Comparison of ENCODE assay signal across 19 mouse cellular contexts in genomic region chr6:53963906-53964496, GRCm38 (mm10). TPM values are rescaled to one million over a fixed set of nuclear protein-coding genes. Genes with fewer than 3 reads are reported as not detected.
A peak's percentile ranks its signal among the peaks of the same experiment; 100 is the strongest.
DNase-seq lines count a peak whose midpoint lies in the region; ATAC-seq lines count a peak whose summit lies in the region.
"Had no signal": no experiment of that assay in that cellular context is flagged by ENCODE, and none has a peak within 500 bp of the region (broad histone marks: within the 10 kb centered on the region; RNA-seq: fewer than 3 reads in every experiment).

No protein-coding gene starts in this region.

- H3K27me3 ChIP-seq in forebrain, embryonic 10.5 days (ENCODE audit: poor library complexity, severe bottlenecking) = no peaks in the 10 kb centered on the region; the same call in 1 of the 2 replicates
- no peaks in the 10 kb centered on the region for H3K27me3 ChIP-seq in forebrain, embryonic 15.5 days
- H3K27me3 ChIP-seq in neural tube, embryonic 11.5 days (ENCODE audit: control insufficient read depth, insufficient read depth, low read length) = no peaks in the 10 kb centered on the region
- H3K27me3 ChIP-seq in neural tube, embryonic 15.5 days (replicated peaks) = 0 out of 2 replicates have a peak, but pooled peaks cover 3% of the 10 kb centered on the region
- H3K27me3 ChIP-seq: intestine, embryonic 15.5 days; midbrain, embryonic 15.5 days; stomach, embryonic 15.5 days had no signal

- no peak overlapping the region for H3K9ac ChIP-seq in forebrain, embryonic 15.5 days (replicated peaks)
- H3K9ac ChIP-seq in neural tube, embryonic 11.5 days (ENCODE audit: low read length) = no peak overlapping the region
- H3K9ac ChIP-seq in neural tube, embryonic 15.5 days (replicated peaks) = no peak overlapping the region
- H3K9ac ChIP-seq: intestine, embryonic 15.5 days; lung, embryonic 14.5 days; midbrain, embryonic 15.5 days; stomach, embryonic 15.5 days had no signal

- no peak for DNase-seq in forebrain, embryonic 10.5 days (ENCODE audit: extremely low spot score, low spot score)
- no peak for DNase-seq in neural tube, embryonic 11.5 days (ENCODE audit: low spot score)
- DNase-seq in kidney, postnatal 25 days = peak; percentile 53 to 72
- DNase-seq in frontal cortex, postnatal 25 days (ENCODE audit: low spot score in 2 of 2) = no peak
- no peak for DNase-seq in right cerebral cortex, postnatal 25 days
- no peak for DNase-seq in lung, postnatal 36 days
- DNase-seq: cerebellum, adult 18-20 months; gastrocnemius, postnatal 36 days; lung, embryonic 14.5 days; thymus, postnatal 14 days had no signal

- H3K4me1 ChIP-seq in forebrain, embryonic 10.5 days = peaks cover 40% of the 10 kb centered on the region
- H3K4me1 ChIP-seq in forebrain, embryonic 15.5 days = peaks cover 11% of the 10 kb centered on the region
- H3K4me1 ChIP-seq in neural tube, embryonic 11.5 days (ENCODE audit: control insufficient read depth, insufficient read depth, low read length) = peaks cover 12% of the 10 kb centered on the region
- 0 out of 2 replicates have a peak, but pooled peaks cover 11% of the 10 kb centered on the region for H3K4me1 ChIP-seq in neural tube, embryonic 15.5 days

- no peak overlapping the region for H3K4me3 ChIP-seq in forebrain, embryonic 10.5 days
- no peak overlapping the region for H3K4me3 ChIP-seq in forebrain, embryonic 15.5 days
- no peak overlapping the region for H3K4me3 ChIP-seq in neural tube, embryonic 11.5 days (ENCODE audit: low read depth, low read length)
- H3K4me3 ChIP-seq in neural tube, embryonic 15.5 days (replicated peaks) = no peak overlapping the region
- H3K4me3 ChIP-seq: erythroblast, embryonic 14.5 days; intestine, embryonic 15.5 days; midbrain, embryonic 15.5 days; stomach, embryonic 15.5 days had no signal

- 0 out of 2 replicates have a peak overlapping the region, but pooled peaks have one; percentile 22 for H3K27ac ChIP-seq in forebrain, embryonic 10.5 days
- no peak overlapping the region for H3K27ac ChIP-seq in forebrain, embryonic 15.5 days (replicated peaks)
- H3K27ac ChIP-seq in neural tube, embryonic 11.5 days (ENCODE audit: low read depth, low read length) = peak overlapping the region; percentile 1; the same call in 1 of the 2 replicates
- no peak overlapping the region for H3K27ac ChIP-seq in neural tube, embryonic 15.5 days (replicated peaks)
- H3K27ac ChIP-seq: intestine, embryonic 15.5 days; midbrain, embryonic 15.5 days; stomach, embryonic 15.5 days had no signal

- H3K9me3 ChIP-seq in forebrain, embryonic 10.5 days = no peaks in the 10 kb centered on the region
- H3K9me3 ChIP-seq in forebrain, embryonic 15.5 days = no peaks in the 10 kb centered on the region
- H3K9me3 ChIP-seq in neural tube, embryonic 11.5 days (ENCODE audit: control insufficient read depth, low read length) = no peaks in the 10 kb centered on the region
- H3K9me3 ChIP-seq in neural tube, embryonic 15.5 days (replicated peaks) = no peaks in the 10 kb centered on the region
- H3K9me3 ChIP-seq: intestine, embryonic 15.5 days; midbrain, embryonic 15.5 days; stomach, embryonic 15.5 days had no signal

- WGBS in forebrain, embryonic 10.5 days = 82% methylated on average over 5 of the region's 5 CpGs
- 79% methylated on average over 5 of the region's 5 CpGs for WGBS in forebrain, embryonic 15.5 days
- WGBS in neural tube, embryonic 11.5 days = 70% methylated on average over 5 of the region's 5 CpGs
- 73% methylated on average over 5 of the region's 5 CpGs for WGBS in neural tube, embryonic 15.5 days

- no peak overlapping the region for H3K4me2 ChIP-seq in forebrain, embryonic 15.5 days (replicated peaks)
- no peak overlapping the region for H3K4me2 ChIP-seq in neural tube, embryonic 11.5 days (ENCODE audit: low read depth)
- H3K4me2 ChIP-seq in neural tube, embryonic 15.5 days = no peak overlapping the region
- H3K4me2 ChIP-seq: intestine, embryonic 15.5 days; lung, embryonic 14.5 days; midbrain, embryonic 15.5 days; stomach, embryonic 15.5 days had no signal

- no peak for ATAC-seq in forebrain, embryonic 15.5 days (replicated peaks)
- no peak for ATAC-seq in neural tube, embryonic 11.5 days (ENCODE audit: insufficient read depth, low FRiP score, low TSS enrichment)
- no peak for ATAC-seq in neural tube, embryonic 15.5 days (ENCODE audit: low FRiP score)
- ATAC-seq: intestine, embryonic 15.5 days; midbrain, embryonic 15.5 days had no signal

- no peaks in the 10 kb centered on the region for H3K36me3 ChIP-seq in forebrain, embryonic 10.5 days (replicated peaks)
- no peaks in the 10 kb centered on the region for H3K36me3 ChIP-seq in forebrain, embryonic 15.5 days
- H3K36me3 ChIP-seq in neural tube, embryonic 11.5 days (ENCODE audit: control insufficient read depth, insufficient read depth, low read length) = no peaks in the 10 kb centered on the region
- no peaks in the 10 kb centered on the region for H3K36me3 ChIP-seq in neural tube, embryonic 15.5 days
- H3K36me3 ChIP-seq: intestine, embryonic 15.5 days; midbrain, embryonic 15.5 days; stomach, embryonic 15.5 days had no signal

RNA-seq across cellular contexts. Expression of gene Cpvl, which starts 14.5 kb away (rescaled TPM):
- not detected in 2 replicates for polyA plus RNA-seq in forebrain, embryonic 10.5 days (2016; fragmentation: Nextera tagmentation; extraction: Ambion mirVana)
- not detected in 2 replicates for polyA plus RNA-seq in forebrain, embryonic 15.5 days (2015; fragmentation: Nextera tagmentation; extraction: Ambion mirVana)
- not detected in 2 replicates for polyA plus RNA-seq in neural tube, embryonic 11.5 days (2014; fragmentation: Nextera tagmentation; extraction: Ambion mirVana)
- 0.10 TPM in 1 of 2 replicates, not detected in the other for polyA plus RNA-seq in neural tube, embryonic 15.5 days (2015; fragmentation: Nextera tagmentation; extraction: Ambion mirVana)
- polyA plus RNA-seq: brain, embryonic 14.5 days; erythroblast, embryonic 14.5 days; heart, embryonic 14.5 days; liver, adult 2 months; midbrain, embryonic 15.5 days had no signal

Comparison
In these comparisons a context has a peak if more than half of its experiments do, and no peak if none do; other contexts are left out.
1. H3K27ac ChIP-seq: peak in forebrain, embryonic 10.5 days (single experiment) and neural tube, embryonic 11.5 days (single experiment); none in forebrain, embryonic 15.5 days (single experiment) and neural tube, embryonic 15.5 days (single experiment).
2. DNase-seq: peak in kidney, postnatal 25 days (2 of 2); none in forebrain, embryonic 10.5 days (single experiment), neural tube, embryonic 11.5 days (single experiment), frontal cortex, postnatal 25 days (0 of 2), right cerebral cortex, postnatal 25 days (single experiment) and lung, postnatal 36 days (single experiment).